Mouse (Mus musculus) heart, embryonic 16.5 days (tissue): ENCODE measurements at regions not wholly inside any gene's neighbourhood (a gene's known extent, or its start where the extent isn't known, plus 50 kb on each side); places are given as distances from the start of the nearest gene placed in this dataset.

Source experiments
- ATAC-seq: fragments of 200-750 bp; cut with Nextera tagmentation; replicated peaks from 2 replicates; pipeline ENCODE4 v1.8.0; 2017; ENCODE audit warnings: moderate number of reproducible peaks; ENCODE audit not compliant: insufficient read depth, low FRiP score; ENCODE audit errors: extremely low read depth
- H3K27ac ChIP-seq: fragments of 300-500 bp; sonication (generic); 2 replicates; pipeline ENCODE4 v1.5.1; 2014; ENCODE audit warnings: mild to moderate bottlenecking, low read length, control low read depth, moderate library complexity
- H3K27me3 ChIP-seq: fragments of 300-500 bp; sonication (generic); 2 replicates; pipeline ENCODE4 v1.6.1; 2014; ENCODE audit warnings: low read length, mixed read lengths; ENCODE audit not compliant: control insufficient read depth, insufficient read depth
- H3K36me3 ChIP-seq: fragments of 300-500 bp; sonication (generic); 2 replicates; pipeline ENCODE4 v1.6.1; 2014; ENCODE audit not compliant: control insufficient read depth, insufficient read depth
- H3K4me1 ChIP-seq: fragments of 300-500 bp; sonication (generic); 2 replicates; pipeline ENCODE4 v1.6.1; 2014; ENCODE audit warnings: low read length, mixed read lengths; ENCODE audit not compliant: control insufficient read depth, insufficient read depth
- H3K4me2 ChIP-seq: fragments of 300-500 bp; sonication (generic); 2 replicates; pipeline ENCODE4 v1.6.1; 2014; ENCODE audit warnings: low read depth, mild to moderate bottlenecking, control low read depth, low read length
- H3K4me3 ChIP-seq: fragments of 300-500 bp; sonication (generic); 2 replicates; pipeline ENCODE4 v1.5.1; 2014; ENCODE audit warnings: mild to moderate bottlenecking, control low read depth, low read length
- H3K9ac ChIP-seq: fragments of 300-500 bp; sonication (generic); 2 replicates; pipeline ENCODE4 v1.6.1; 2014; ENCODE audit warnings: low read length, control low read depth
- H3K9me3 ChIP-seq: fragments of 300-500 bp; sonication (generic); replicated peaks from 2 replicates; pipeline ENCODE4 v1.6.1; 2016; ENCODE audit warnings: low read length; ENCODE audit not compliant: control insufficient read depth
- WGBS: fragments of 180-500 bp; shearing (Covaris S2); extraction: QIAGEN DNeasy Blood & Tissue Kit; methylation state at CpG from one replicate; pipeline ENCODE4 v1.1.7; 2014; 5-methylcytosine and 5-hydroxymethylcytosine counted together

GRCm38 (mm10) chr13:100940791-100941190 lies 107.6 kb upstream of the Slc30a5 start:
- Histone ChIP-seq H3K4me2 (no peak overlapping the region), H3K4me3 (no peak overlapping the region)

DNA sequence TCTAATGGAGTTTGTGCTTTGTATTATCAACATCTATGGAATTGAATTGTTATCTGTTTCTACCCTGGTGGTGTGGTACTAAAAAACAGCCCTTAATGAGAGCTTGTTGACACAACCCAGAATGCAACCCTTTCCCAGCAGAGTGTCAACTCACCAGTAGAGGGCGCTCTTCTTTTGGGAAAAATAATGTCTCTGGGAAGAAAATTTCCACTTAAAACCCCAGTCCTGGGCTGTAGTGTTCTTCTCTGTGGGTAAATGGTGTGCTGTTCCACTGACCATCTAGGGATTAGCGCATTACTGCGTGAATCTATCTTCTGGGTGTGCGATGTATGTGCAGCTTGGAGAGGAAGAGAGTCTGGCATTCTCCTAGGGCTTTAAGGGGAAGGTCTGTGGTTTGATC lies 106.5 kb upstream of the Slc30a5 start:
- no peak overlapping the region for H3K4me2 ChIP-seq
- H3K9ac ChIP-seq: no peak overlapping the region
- no peak overlapping the region for H3K27ac ChIP-seq
- no peaks in the 10 kb centered on the region for H3K9me3 ChIP-seq
- H3K36me3 ChIP-seq: no peaks in the 10 kb centered on the region
- no peaks in the 10 kb centered on the region for H3K27me3 ChIP-seq
- peaks cover 7% of the 10 kb centered on the region for H3K4me1 ChIP-seq
- WGBS: 51% methylated on average over 4 of the region's 4 CpGs
- no peak for ATAC-seq
- H3K4me3 ChIP-seq: no peak overlapping the region

More at GRCm38 (mm10) chr13:100940791-100941190, 107.6 kb upstream of the Slc30a5 start:
- Histone ChIP-seq H3K9me3 (no peaks in the 10 kb centered on the region), H3K9ac (no peak overlapping the region), H3K27me3 (no peaks in the 10 kb centered on the region), H3K27ac (no peak overlapping the region), H3K4me1 (peaks cover 7% of the 10 kb centered on the region), H3K36me3 (no peaks in the 10 kb centered on the region)
- ATAC-seq: no peak
- 55% methylated on average over 13 of the region's 13 CpGs for WGBS

- no peaks in the 10 kb centered on the region for H3K27me3 ChIP-seq
Observed at GRCm38 (mm10) chr13:100933265-100933664, 100.0 kb upstream of the Slc30a5 start.

DNA sequence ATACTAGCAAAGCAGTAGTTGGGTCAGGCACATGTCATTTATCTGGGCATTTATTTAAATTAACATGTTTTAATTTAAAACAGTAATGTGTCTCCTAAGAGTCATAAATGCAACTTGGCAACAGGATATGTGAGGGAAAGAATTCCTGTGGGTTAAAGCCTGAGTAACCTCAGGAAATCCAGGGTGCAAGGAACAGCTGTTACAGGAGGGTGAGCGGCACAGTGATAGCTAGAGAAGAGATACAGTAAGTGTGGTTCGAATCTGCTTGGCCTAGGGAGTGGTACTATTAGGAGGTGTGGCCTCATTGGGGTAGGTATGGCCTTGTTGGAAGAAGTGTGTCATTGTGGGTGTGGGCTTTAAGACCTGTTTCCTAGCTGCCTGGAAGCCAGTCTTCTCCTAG lies 66.3 kb upstream of the Slc30a5 start:
- ATAC-seq: no peak
- no peaks in the 10 kb centered on the region for H3K4me1 ChIP-seq
- WGBS: 78% methylated on average over 2 of the region's 2 CpGs
- H3K9me3 ChIP-seq: no peaks in the 10 kb centered on the region
- H3K36me3 ChIP-seq: no peaks in the 10 kb centered on the region
- H3K27ac ChIP-seq: no peak overlapping the region
- no peaks in the 10 kb centered on the region for H3K27me3 ChIP-seq
- no peak overlapping the region for H3K4me2 ChIP-seq
- no peak overlapping the region for H3K4me3 ChIP-seq
- H3K9ac ChIP-seq: no peak overlapping the region

More at GRCm38 (mm10) chr13:100933265-100933664, 100.0 kb upstream of the Slc30a5 start:
- no peaks in the 10 kb centered on the region for H3K9me3 ChIP-seq
- no peak overlapping the region for H3K4me3 ChIP-seq
- no peak overlapping the region for H3K9ac ChIP-seq
- H3K4me2 ChIP-seq: no peak overlapping the region
- no peak for ATAC-seq
- 43% methylated on average over 8 of the region's 8 CpGs for WGBS
- H3K36me3 ChIP-seq: no peaks in the 10 kb centered on the region
- H3K27ac ChIP-seq: no peak overlapping the region
- no peaks in the 10 kb centered on the region for H3K4me1 ChIP-seq

- Histone ChIP-seq H3K9ac (no peak overlapping the region), H3K4me1 (no peaks in the 10 kb centered on the region), H3K27ac (no peak overlapping the region), H3K27me3 (no peaks in the 10 kb centered on the region), H3K4me3 (no peak overlapping the region), H3K36me3 (no peaks in the 10 kb centered on the region), H3K9me3 (no peaks in the 10 kb centered on the region), H3K4me2 (no peak overlapping the region)
- ATAC-seq: no peak
- 81% methylated on average over 9 of the region's 9 CpGs for WGBS
Observed at GRCm38 (mm10) chr13:100893871-100894270, 60.6 kb upstream of the Slc30a5 start.

DNA sequence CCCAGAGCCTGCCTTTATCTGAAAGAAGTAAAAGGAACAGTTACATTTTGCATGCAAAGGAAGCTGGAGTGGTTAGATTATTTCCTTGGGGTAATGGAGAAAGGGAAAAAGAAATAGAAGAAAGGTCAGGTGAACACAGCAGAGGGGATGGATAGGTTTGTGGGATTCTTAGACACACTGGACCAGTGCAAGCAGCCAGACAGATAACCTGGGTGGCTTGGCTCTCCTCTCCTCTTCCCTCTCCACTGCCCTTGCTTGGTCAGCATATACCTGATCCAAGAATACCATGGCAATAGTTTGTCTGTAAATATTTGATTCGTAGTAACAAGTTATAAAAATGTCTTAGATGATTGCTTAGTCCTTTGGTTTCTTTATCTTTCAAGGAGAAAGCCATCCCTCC lies 59.9 kb upstream of the Slc30a5 start:
- Histone ChIP-seq H3K27me3 (no peaks in the 10 kb centered on the region), H3K4me2 (no peak overlapping the region), H3K9me3 (no peaks in the 10 kb centered on the region), H3K4me3 (no peak overlapping the region), H3K27ac (no peak overlapping the region), H3K9ac (no peak overlapping the region), H3K4me1 (no peaks in the 10 kb centered on the region), H3K36me3 (no peaks in the 10 kb centered on the region)
- ATAC-seq: no peak
- WGBS: 74% methylated on average over 1 of the region's 1 CpGs

- WGBS: 54% methylated on average over 13 of the region's 13 CpGs
- no peaks in the 10 kb centered on the region for H3K36me3 ChIP-seq
- H3K9me3 ChIP-seq: no peaks in the 10 kb centered on the region
- no peaks in the 10 kb centered on the region for H3K4me1 ChIP-seq
- no peaks in the 10 kb centered on the region for H3K27me3 ChIP-seq
- no peak for ATAC-seq
- H3K4me3 ChIP-seq: no peak overlapping the region
- H3K4me2 ChIP-seq: peak overlapping the region; percentile 29
- H3K9ac ChIP-seq: no peak overlapping the region
- no peak overlapping the region for H3K27ac ChIP-seq
Observed at GRCm38 (mm10) chr13:100892647-100893071, 59.4 kb upstream of the Slc30a5 start.

DNA sequence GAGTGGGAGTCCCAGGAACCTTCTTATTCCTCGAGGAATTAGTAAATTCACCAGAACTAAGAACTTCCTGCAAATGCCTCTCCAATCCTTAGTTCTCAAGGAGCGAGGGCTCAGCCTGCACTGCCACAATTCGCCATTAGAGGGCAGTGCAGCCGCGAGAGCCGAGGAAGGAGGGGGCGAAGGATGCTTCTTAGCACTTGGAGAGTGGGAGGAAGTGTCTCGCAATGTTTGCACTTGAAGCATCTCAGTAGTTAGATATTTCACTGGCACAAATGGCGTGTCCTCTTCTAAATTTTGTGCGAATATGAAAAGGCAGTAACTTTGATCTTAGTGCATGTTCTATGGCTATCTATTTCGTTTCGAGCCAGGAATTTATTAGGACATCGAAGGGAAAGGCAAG lies 59.0 kb upstream of the Slc30a5 start:
- peak overlapping the region; percentile 29 for H3K4me2 ChIP-seq
- no peak for ATAC-seq
- H3K9me3 ChIP-seq: no peaks in the 10 kb centered on the region
- H3K4me1 ChIP-seq: no peaks in the 10 kb centered on the region
- WGBS: 16% methylated on average over 13 of the region's 13 CpGs
- H3K36me3 ChIP-seq: no peaks in the 10 kb centered on the region
- no peak overlapping the region for H3K27ac ChIP-seq
- H3K9ac ChIP-seq: no peak overlapping the region
- H3K4me3 ChIP-seq: no peak overlapping the region
- no peaks in the 10 kb centered on the region for H3K27me3 ChIP-seq

DNA sequence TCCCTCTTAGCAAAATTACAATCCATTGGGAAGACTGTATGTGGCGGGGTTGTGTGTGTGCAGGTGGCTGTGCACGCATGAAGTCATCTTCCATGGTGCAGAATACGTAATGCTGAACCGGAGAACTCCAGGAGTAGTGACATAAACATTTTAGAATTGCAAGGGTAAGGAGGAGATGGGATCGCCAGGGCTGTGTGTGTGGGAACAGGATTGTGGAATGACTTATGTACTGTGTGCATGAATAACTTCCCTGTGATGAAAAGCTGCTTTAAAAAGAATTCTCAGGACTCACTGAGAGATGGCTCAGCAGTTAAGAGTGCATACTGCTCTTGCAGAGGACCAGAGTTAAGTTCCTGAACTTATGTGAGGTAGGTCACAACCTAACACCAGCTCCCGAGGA lies 57.2 kb upstream of the Slc30a5 start:
- no peak for ATAC-seq
- 80% methylated on average over 6 of the region's 6 CpGs for WGBS
- H3K4me1 ChIP-seq: no peaks in the 10 kb centered on the region

GRCm38 (mm10) chr13:100888481-100888880 lies 55.3 kb upstream of the Slc30a5 start:
- H3K9ac ChIP-seq: no peak overlapping the region
- H3K36me3 ChIP-seq: no peaks in the 10 kb centered on the region
- H3K27me3 ChIP-seq: no peaks in the 10 kb centered on the region
- H3K4me2 ChIP-seq: no peak overlapping the region
- H3K4me3 ChIP-seq: no peak overlapping the region
- no peaks in the 10 kb centered on the region for H3K4me1 ChIP-seq
- no peaks in the 10 kb centered on the region for H3K9me3 ChIP-seq
- WGBS: 84% methylated on average over 5 of the region's 5 CpGs
- ATAC-seq: no peak
- no peak overlapping the region for H3K27ac ChIP-seq

More for the DNA sequence above, 57.2 kb upstream of the Slc30a5 start:
- H3K4me3 ChIP-seq: no peak overlapping the region
- no peaks in the 10 kb centered on the region for H3K9me3 ChIP-seq
- H3K9ac ChIP-seq: no peak overlapping the region
- no peak overlapping the region for H3K27ac ChIP-seq
- H3K27me3 ChIP-seq: no peaks in the 10 kb centered on the region
- no peak overlapping the region for H3K4me2 ChIP-seq
- no peaks in the 10 kb centered on the region for H3K36me3 ChIP-seq
